Mouse (Mus musculus): ENCODE data around the gene Nrros. TPM values are rescaled to one million over a fixed set of nuclear protein-coding genes. Genes with fewer than 3 reads are reported as not detected.

The Nrros gene
- polyA plus RNA-seq, 1 experiment from 2014 or later, result 6.6 TPM

GRCm38 (mm10) chr16:32130190-32130826 is 35.1 kb downstream of the Nrros start:
- Histone ChIP-seq H3K9ac (ENCODE audit: low read depth, low read length) (peak overlapping the region; percentile 46; the same call in 1 of the 2 replicates), H3K4me1 (ENCODE audit: control insufficient read depth, insufficient read depth, low read length) (0 out of 2 replicates have a peak, but pooled peaks cover 4% of the 10 kb centered on the region), H3K36me3 (ENCODE audit: control insufficient read depth, insufficient read depth, low read length) (no peaks in the 10 kb centered on the region), H3K27ac (ENCODE audit: low read depth, low read length) (peak overlapping the region; percentile 50; the same call in 1 of the 2 replicates), H3K9me3 (replicated peaks; ENCODE audit: control insufficient read depth, low read length) (no peaks in the 10 kb centered on the region), H3K4me3 (ENCODE audit: low read depth, low read length) (peak overlapping the region; percentile 25), H3K27me3 (ENCODE audit: control insufficient read depth, insufficient read depth, low read length) (no peaks in the 10 kb centered on the region), H3K4me2 (peak overlapping the region; percentile 58)
- peak; percentile 49; the same call in 1 of the 2 replicates for ATAC-seq (replicated peaks; ENCODE audit: insufficient number of reproducible peaks, low FRiP score, low TSS enrichment)
- WGBS (ENCODE audit: insufficient replicate concordance), result 51% methylated on average over 16 of the region's 16 CpGs

GRCm38 (mm10) chr16:32129449-32130189 is 35.8 kb downstream of the Nrros start:
- ATAC-seq (replicated peaks; ENCODE audit: insufficient number of reproducible peaks, low FRiP score, low TSS enrichment), result no peak
- Histone ChIP-seq H3K36me3 (ENCODE audit: control insufficient read depth, insufficient read depth, low read length) (no peaks in the 10 kb centered on the region), H3K9ac (ENCODE audit: low read depth, low read length) (peak overlapping the region; percentile 46; the same call in 1 of the 2 replicates), H3K4me2 (peak overlapping the region; percentile 58), H3K9me3 (replicated peaks; ENCODE audit: control insufficient read depth, low read length) (no peaks in the 10 kb centered on the region), H3K27ac (ENCODE audit: low read depth, low read length) (0 out of 2 replicates have a peak overlapping the region, but pooled peaks have one; percentile 50), H3K4me3 (ENCODE audit: low read depth, low read length) (peak overlapping the region; percentile 25), H3K27me3 (ENCODE audit: control insufficient read depth, insufficient read depth, low read length) (no peaks in the 10 kb centered on the region), H3K4me1 (ENCODE audit: control insufficient read depth, insufficient read depth, low read length) (0 out of 2 replicates have a peak, but pooled peaks cover 4% of the 10 kb centered on the region)
- WGBS (ENCODE audit: insufficient replicate concordance), result 57% methylated on average over 20 of the region's 20 CpGs

- no peak overlapping the region for H3K4me3 ChIP-seq (ENCODE audit: low read depth, low read length)
- H3K4me2 ChIP-seq, result no peak overlapping the region
- 0 out of 2 replicates have a peak, but pooled peaks cover 4% of the 10 kb centered on the region for H3K4me1 ChIP-seq (ENCODE audit: control insufficient read depth, insufficient read depth, low read length)
- ATAC-seq (replicated peaks; ENCODE audit: insufficient number of reproducible peaks, low FRiP score, low TSS enrichment), result no peak
- H3K36me3 ChIP-seq (ENCODE audit: control insufficient read depth, insufficient read depth, low read length), result no peaks in the 10 kb centered on the region
- H3K9me3 ChIP-seq (replicated peaks; ENCODE audit: control insufficient read depth, low read length), result no peaks in the 10 kb centered on the region
- 76% methylated on average over 4 of the region's 4 CpGs for WGBS (ENCODE audit: insufficient replicate concordance)
- no peak overlapping the region for H3K27ac ChIP-seq (ENCODE audit: low read depth, low read length)
- no peak overlapping the region for H3K9ac ChIP-seq (ENCODE audit: low read depth, low read length)
- no peaks in the 10 kb centered on the region for H3K27me3 ChIP-seq (ENCODE audit: control insufficient read depth, insufficient read depth, low read length)
Measured at GRCm38 (mm10) chr16:32127046-32127445, 38.3 kb downstream of the Nrros start.

- Histone ChIP-seq H3K9ac (ENCODE audit: low read depth, low read length) (no peak overlapping the region), H3K27ac (ENCODE audit: low read depth, low read length) (no peak overlapping the region), H3K9me3 (replicated peaks; ENCODE audit: control insufficient read depth, low read length) (no peaks in the 10 kb centered on the region), H3K4me3 (ENCODE audit: low read depth, low read length) (no peak overlapping the region), H3K4me2 (no peak overlapping the region), H3K36me3 (ENCODE audit: control insufficient read depth, insufficient read depth, low read length) (no peaks in the 10 kb centered on the region), H3K27me3 (ENCODE audit: control insufficient read depth, insufficient read depth, low read length) (no peaks in the 10 kb centered on the region), H3K4me1 (ENCODE audit: control insufficient read depth, insufficient read depth, low read length) (0 out of 2 replicates have a peak, but pooled peaks cover 4% of the 10 kb centered on the region)
- 85% methylated on average over 3 of the region's 3 CpGs for WGBS (ENCODE audit: insufficient replicate concordance)
- ATAC-seq (replicated peaks; ENCODE audit: insufficient number of reproducible peaks, low FRiP score, low TSS enrichment), result no peak
Measured at GRCm38 (mm10) chr16:32125364-32125763, 40.0 kb downstream of the Nrros start.

- Histone ChIP-seq H3K4me3 (ENCODE audit: low read depth, low read length) (no peak overlapping the region), H3K27me3 (ENCODE audit: control insufficient read depth, insufficient read depth, low read length) (no peaks in the 10 kb centered on the region), H3K27ac (ENCODE audit: low read depth, low read length) (no peak overlapping the region), H3K4me1 (ENCODE audit: control insufficient read depth, insufficient read depth, low read length) (no peaks in the 10 kb centered on the region), H3K9ac (ENCODE audit: low read depth, low read length) (no peak overlapping the region), H3K36me3 (ENCODE audit: control insufficient read depth, insufficient read depth, low read length) (no peaks in the 10 kb centered on the region), H3K4me2 (no peak overlapping the region), H3K9me3 (replicated peaks; ENCODE audit: control insufficient read depth, low read length) (no peaks in the 10 kb centered on the region)
- 57% methylated on average over 17 of the region's 17 CpGs for WGBS (ENCODE audit: insufficient replicate concordance)
- ATAC-seq (replicated peaks; ENCODE audit: insufficient number of reproducible peaks, low FRiP score, low TSS enrichment), result no peak
Measured at GRCm38 (mm10) chr16:32124444-32125335, 40.7 kb downstream of the Nrros start.

- Histone ChIP-seq H3K9ac (ENCODE audit: low read depth, low read length) (no peak overlapping the region), H3K4me3 (ENCODE audit: low read depth, low read length) (no peak overlapping the region), H3K36me3 (ENCODE audit: control insufficient read depth, insufficient read depth, low read length) (no peaks in the 10 kb centered on the region), H3K9me3 (replicated peaks; ENCODE audit: control insufficient read depth, low read length) (no peaks in the 10 kb centered on the region), H3K4me1 (ENCODE audit: control insufficient read depth, insufficient read depth, low read length) (no peaks in the 10 kb centered on the region), H3K27ac (ENCODE audit: low read depth, low read length) (no peak overlapping the region), H3K27me3 (ENCODE audit: control insufficient read depth, insufficient read depth, low read length) (no peaks in the 10 kb centered on the region), H3K4me2 (no peak overlapping the region)
- no peak for ATAC-seq (replicated peaks; ENCODE audit: insufficient number of reproducible peaks, low FRiP score, low TSS enrichment)
- WGBS (ENCODE audit: insufficient replicate concordance), result 87% methylated on average over 7 of the region's 7 CpGs
Measured at GRCm38 (mm10) chr16:32124020-32124419, 41.4 kb downstream of the Nrros start.

GRCm38 (mm10) chr16:32120454-32120853 is 44.9 kb downstream of the Nrros start:
- H3K4me3 ChIP-seq (ENCODE audit: low read depth, low read length), result no peak overlapping the region
- H3K4me1 ChIP-seq (ENCODE audit: control insufficient read depth, insufficient read depth, low read length), result no peaks in the 10 kb centered on the region
- no peak overlapping the region for H3K4me2 ChIP-seq
- H3K36me3 ChIP-seq (ENCODE audit: control insufficient read depth, insufficient read depth, low read length), result no peaks in the 10 kb centered on the region
- no peaks in the 10 kb centered on the region for H3K9me3 ChIP-seq (replicated peaks; ENCODE audit: control insufficient read depth, low read length)
- H3K27ac ChIP-seq (ENCODE audit: low read depth, low read length), result no peak overlapping the region
- ATAC-seq (replicated peaks; ENCODE audit: insufficient number of reproducible peaks, low FRiP score, low TSS enrichment), result no peak
- WGBS (ENCODE audit: insufficient replicate concordance), result 78% methylated on average over 3 of the region's 3 CpGs
- no peaks in the 10 kb centered on the region for H3K27me3 ChIP-seq (ENCODE audit: control insufficient read depth, insufficient read depth, low read length)
- H3K9ac ChIP-seq (ENCODE audit: low read depth, low read length), result no peak overlapping the region

GRCm38 (mm10) chr16:32116186-32116585 is 49.2 kb downstream of the Nrros start:
- Histone ChIP-seq H3K36me3 (ENCODE audit: control insufficient read depth, insufficient read depth, low read length) (no peaks in the 10 kb centered on the region), H3K9me3 (replicated peaks; ENCODE audit: control insufficient read depth, low read length) (no peaks in the 10 kb centered on the region), H3K4me3 (ENCODE audit: low read depth, low read length) (no peak overlapping the region), H3K4me1 (ENCODE audit: control insufficient read depth, insufficient read depth, low read length) (no peaks in the 10 kb centered on the region), H3K4me2 (no peak overlapping the region; the same call in 1 of the 2 replicates), H3K27ac (ENCODE audit: low read depth, low read length) (no peak overlapping the region), H3K27me3 (ENCODE audit: control insufficient read depth, insufficient read depth, low read length) (no peaks in the 10 kb centered on the region), H3K9ac (ENCODE audit: low read depth, low read length) (no peak overlapping the region)
- WGBS (ENCODE audit: insufficient replicate concordance), result 25% methylated on average over 5 of the region's 5 CpGs
- ATAC-seq (replicated peaks; ENCODE audit: insufficient number of reproducible peaks, low FRiP score, low TSS enrichment), result no peak
